Mouse (Mus musculus): Measurements from ENCODE around the gene Pkd2l1.
"Not testable (repeated sequence)": the region's sequence is repeated elsewhere in the genome, so short reads cannot be mapped to it uniquely, and the experiment has no call there.

Gene Pkd2l1

GRCm38 (mm10) chr19:44132917-44133316, 59.3 kb downstream of the Pkd2l1 start:
- Histone ChIP-seq H3K27me3 (ENCODE audit: insufficient read depth, low read length) (no peaks in the 10 kb centered on the region), H3K4me1 (replicated peaks; ENCODE audit: low read depth, low read length) (peaks cover 17% of the 10 kb centered on the region), H3K4me3 (replicated peaks; ENCODE audit: low read length) (no peak overlapping the region), H3K36me3 (ENCODE audit: insufficient read depth, low read length) (peaks cover 56% of the 10 kb centered on the region), H3K9me3 (ENCODE audit: low read length) (no peaks in the 10 kb centered on the region)
- TF ChIP-seq NANOG (IDR thresholded peaks at IDR 0.05; ENCODE audit: borderline replicate concordance, low read length) = no peak
- no peak for TF ChIP-seq CTCF (conservative IDR thresholded peaks at IDR 0.05; ENCODE audit: low read length)
- TF ChIP-seq POU5F1 (IDR thresholded peaks at IDR 0.05; ENCODE audit: borderline replicate concordance, low read length) = no peak

- TF ChIP-seq NANOG (IDR thresholded peaks at IDR 0.05; ENCODE audit: borderline replicate concordance, low read length) = no peak
- TF ChIP-seq CTCF (conservative IDR thresholded peaks at IDR 0.05; ENCODE audit: low read length) = no peak
- no peak for TF ChIP-seq POU5F1 (IDR thresholded peaks at IDR 0.05; ENCODE audit: borderline replicate concordance, low read length)
These were observed 63.7 kb downstream of the Pkd2l1 start for GRCm38 (mm10) chr19:44128560-44128959.

GRCm38 (mm10) chr19:44127729-44128497, 64.3 kb downstream of the Pkd2l1 start:
- no peak for TF ChIP-seq NANOG (IDR thresholded peaks at IDR 0.05; ENCODE audit: borderline replicate concordance, low read length)
- no peak for TF ChIP-seq CTCF (conservative IDR thresholded peaks at IDR 0.05; ENCODE audit: low read length)
- TF ChIP-seq POU5F1 (IDR thresholded peaks at IDR 0.05; ENCODE audit: borderline replicate concordance, low read length) = no peak
- Histone ChIP-seq H3K4me1 (replicated peaks; ENCODE audit: low read depth, low read length) (no peaks in the 10 kb centered on the region), H3K27me3 (ENCODE audit: insufficient read depth, low read length) (no peaks in the 10 kb centered on the region), H3K36me3 (ENCODE audit: insufficient read depth, low read length) (peaks cover 93% of the 10 kb centered on the region), H3K4me3 (replicated peaks; ENCODE audit: low read length) (no peak overlapping the region), H3K9me3 (ENCODE audit: low read length) (no peaks in the 10 kb centered on the region)

More at GRCm38 (mm10) chr19:44128560-44128959, 63.7 kb downstream of the Pkd2l1 start:
- peaks cover 91% of the 10 kb centered on the region for H3K36me3 ChIP-seq (ENCODE audit: insufficient read depth, low read length)
- no peaks in the 10 kb centered on the region for H3K4me1 ChIP-seq (replicated peaks; ENCODE audit: low read depth, low read length)
- H3K9me3 ChIP-seq (ENCODE audit: low read length) = no peaks in the 10 kb centered on the region
- no peak overlapping the region for H3K4me3 ChIP-seq (replicated peaks; ENCODE audit: low read length)
- no peaks in the 10 kb centered on the region for H3K27me3 ChIP-seq (ENCODE audit: insufficient read depth, low read length)

GRCm38 (mm10) chr19:44121137-44121536, 71.1 kb downstream of the Pkd2l1 start:
- no peak for TF ChIP-seq POU5F1 (IDR thresholded peaks at IDR 0.05; ENCODE audit: borderline replicate concordance, low read length)
- no peak for TF ChIP-seq NANOG (IDR thresholded peaks at IDR 0.05; ENCODE audit: borderline replicate concordance, low read length)
- TF ChIP-seq CTCF (conservative IDR thresholded peaks at IDR 0.05; ENCODE audit: low read length) = no peak
- no peak overlapping the region for H3K4me3 ChIP-seq (replicated peaks; ENCODE audit: low read length)
- H3K36me3 ChIP-seq (ENCODE audit: insufficient read depth, low read length) = peaks cover 95% of the 10 kb centered on the region
- peaks cover 3% of the 10 kb centered on the region for H3K4me1 ChIP-seq (replicated peaks; ENCODE audit: low read depth, low read length)
- no peaks in the 10 kb centered on the region for H3K27me3 ChIP-seq (ENCODE audit: insufficient read depth, low read length)
- H3K9me3 ChIP-seq (ENCODE audit: low read length) = no peaks in the 10 kb centered on the region

GRCm38 (mm10) chr19:44120686-44121085, 71.6 kb downstream of the Pkd2l1 start:
- H3K27me3 ChIP-seq (ENCODE audit: insufficient read depth, low read length); H3K4me1 ChIP-seq (replicated peaks; ENCODE audit: low read depth, low read length); H3K4me3 ChIP-seq (replicated peaks; ENCODE audit: low read length); H3K9me3 ChIP-seq (ENCODE audit: low read length): not testable (repeated sequence)
- peaks cover 95% of the 10 kb centered on the region for H3K36me3 ChIP-seq (ENCODE audit: insufficient read depth, low read length)

- TF ChIP-seq NANOG (IDR thresholded peaks at IDR 0.05; ENCODE audit: borderline replicate concordance, low read length) (no peak), CTCF (conservative IDR thresholded peaks at IDR 0.05; ENCODE audit: low read length) (no peak), POU5F1 (IDR thresholded peaks at IDR 0.05; ENCODE audit: borderline replicate concordance, low read length) (no peak)
- Histone ChIP-seq H3K36me3 (ENCODE audit: insufficient read depth, low read length) (peaks cover 97% of the 10 kb centered on the region), H3K4me3 (replicated peaks; ENCODE audit: low read length) (no peak overlapping the region), H3K9me3 (ENCODE audit: low read length) (no peaks in the 10 kb centered on the region), H3K4me1 (replicated peaks; ENCODE audit: low read depth, low read length) (peaks cover 6% of the 10 kb centered on the region), H3K27me3 (ENCODE audit: insufficient read depth, low read length) (no peaks in the 10 kb centered on the region)
These were observed 74.4 kb downstream of the Pkd2l1 start for GRCm38 (mm10) chr19:44117793-44118192.

GRCm38 (mm10) chr19:44111706-44112105, 80.5 kb downstream of the Pkd2l1 start:
- peaks cover 23% of the 10 kb centered on the region for H3K4me1 ChIP-seq (replicated peaks; ENCODE audit: low read depth, low read length)
- no peaks in the 10 kb centered on the region for H3K9me3 ChIP-seq (ENCODE audit: low read length)
- no peak overlapping the region for H3K4me3 ChIP-seq (replicated peaks; ENCODE audit: low read length)
- TF ChIP-seq CTCF (conservative IDR thresholded peaks at IDR 0.05; ENCODE audit: low read length) (peak; percentile 29), NANOG (IDR thresholded peaks at IDR 0.05; ENCODE audit: borderline replicate concordance, low read length) (no peak), POU5F1 (IDR thresholded peaks at IDR 0.05; ENCODE audit: borderline replicate concordance, low read length) (no peak)
- H3K27me3 ChIP-seq (ENCODE audit: insufficient read depth, low read length) = no peaks in the 10 kb centered on the region
- H3K36me3 ChIP-seq (ENCODE audit: insufficient read depth, low read length) = peaks cover 82% of the 10 kb centered on the region

DNA sequence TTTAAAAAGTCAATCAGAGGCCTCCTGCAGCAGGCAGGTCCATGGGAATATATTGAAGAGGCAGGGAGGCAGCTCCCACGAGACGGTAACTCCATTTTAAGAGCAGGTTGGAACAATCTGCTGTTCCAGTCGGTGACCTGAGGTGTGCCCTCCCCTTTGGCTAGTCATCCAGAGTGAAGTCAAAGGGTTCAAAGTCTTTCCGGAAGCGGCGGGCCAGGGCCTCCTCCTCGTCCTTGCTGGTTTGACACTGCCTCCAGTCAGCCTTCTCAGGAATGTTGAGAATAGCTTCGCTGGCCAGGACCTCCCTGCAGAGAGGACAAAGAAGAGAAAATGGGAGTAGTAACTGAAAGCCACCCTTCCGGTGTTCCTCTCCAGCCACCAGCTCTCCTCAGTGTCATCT, 81.9 kb downstream of the Pkd2l1 start:
- Histone ChIP-seq H3K36me3 (ENCODE audit: insufficient read depth, low read length) (peaks cover 69% of the 10 kb centered on the region), H3K4me3 (replicated peaks; ENCODE audit: low read length) (no peak overlapping the region), H3K9me3 (ENCODE audit: low read length) (no peaks in the 10 kb centered on the region), H3K4me1 (replicated peaks; ENCODE audit: low read depth, low read length) (peaks cover 29% of the 10 kb centered on the region), H3K27me3 (ENCODE audit: insufficient read depth, low read length) (no peaks in the 10 kb centered on the region)
- TF ChIP-seq POU5F1 (IDR thresholded peaks at IDR 0.05; ENCODE audit: borderline replicate concordance, low read length) (no peak), CTCF (conservative IDR thresholded peaks at IDR 0.05; ENCODE audit: low read length) (no peak), NANOG (IDR thresholded peaks at IDR 0.05; ENCODE audit: borderline replicate concordance, low read length) (no peak)

DNA sequence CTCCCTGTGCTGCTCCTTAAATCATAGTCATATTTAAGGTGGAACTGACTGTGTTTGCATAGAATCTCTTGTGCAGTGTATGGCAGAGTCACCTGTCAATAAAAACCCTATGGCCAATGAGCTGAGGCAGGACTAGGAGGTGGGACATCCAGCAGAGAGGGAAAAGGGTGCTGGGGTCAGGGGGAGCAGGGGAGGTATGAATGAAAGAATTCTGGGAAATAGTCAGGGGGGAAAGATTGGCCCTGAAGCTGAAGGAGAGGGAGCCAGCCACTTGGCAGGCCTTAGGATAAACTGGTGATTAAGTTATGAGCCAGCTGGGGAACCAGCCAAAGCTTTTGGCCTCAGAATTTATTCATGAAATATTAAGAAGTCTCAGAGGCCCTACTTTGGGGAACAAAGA, 83.2 kb downstream of the Pkd2l1 start:
- H3K36me3 ChIP-seq (ENCODE audit: insufficient read depth, low read length) = peaks cover 55% of the 10 kb centered on the region
- peaks cover 30% of the 10 kb centered on the region for H3K4me1 ChIP-seq (replicated peaks; ENCODE audit: low read depth, low read length)
- H3K4me3 ChIP-seq (replicated peaks; ENCODE audit: low read length) = no peak overlapping the region
- H3K9me3 ChIP-seq (ENCODE audit: low read length) = no peaks in the 10 kb centered on the region
- TF ChIP-seq CTCF (conservative IDR thresholded peaks at IDR 0.05; ENCODE audit: low read length) = no peak
- no peak for TF ChIP-seq NANOG (IDR thresholded peaks at IDR 0.05; ENCODE audit: borderline replicate concordance, low read length)
- no peak for TF ChIP-seq POU5F1 (IDR thresholded peaks at IDR 0.05; ENCODE audit: borderline replicate concordance, low read length)
- no peaks in the 10 kb centered on the region for H3K27me3 ChIP-seq (ENCODE audit: insufficient read depth, low read length)
